Mouse (Mus musculus) inflammation-experienced regulatory T-cells, adult 6 months (primary cell): ENCODE measurements around the gene Vmn1r160. TPM values are rescaled to one million over a fixed set of nuclear protein-coding genes. Genes with fewer than 3 reads are reported as not detected.
"Not testable (repeated sequence)": the region's sequence is repeated elsewhere in the genome, so short reads cannot be mapped to it uniquely, and the experiment has no call there.

ENCODE experiments used
- ATAC-seq: one replicate; pipeline ENCODE4 v1.8.0; 2017
- polyA plus RNA-seq, 3 experiments: library from polyadenylated mRNA; unstranded; fragments of 100-300 nt; shearing (Covaris generic); gene quantifications; one replicate each; pipeline ENCODE4 v1.2.1; 2017

Vmn1r160 gene
- not detected for polyA plus RNA-seq

DNA sequence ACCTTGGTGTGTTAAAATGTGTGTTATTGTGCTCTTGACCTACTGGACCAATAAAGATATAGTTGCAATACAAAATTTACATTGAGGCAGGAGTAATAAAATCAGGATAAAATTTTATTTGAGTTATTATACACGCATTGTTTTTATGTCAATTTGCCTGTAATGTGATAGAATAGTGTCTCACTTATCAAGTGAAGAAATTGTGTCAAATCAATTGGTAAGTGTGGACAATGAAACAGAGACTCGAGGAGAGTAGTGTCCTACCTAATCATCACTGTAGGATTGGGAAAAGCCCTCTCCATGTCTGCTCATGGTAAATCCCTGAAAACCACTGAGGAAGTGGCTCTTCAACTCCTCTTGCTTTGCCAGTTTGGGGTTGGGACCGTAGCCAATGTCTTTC is at the start of gene Vmn1r160:
Gene Vmn1r160, plus strand, starts transcription at position 301 of the 400 bp plus-strand sequence.
- ATAC-seq, result not testable (repeated sequence)

DNA sequence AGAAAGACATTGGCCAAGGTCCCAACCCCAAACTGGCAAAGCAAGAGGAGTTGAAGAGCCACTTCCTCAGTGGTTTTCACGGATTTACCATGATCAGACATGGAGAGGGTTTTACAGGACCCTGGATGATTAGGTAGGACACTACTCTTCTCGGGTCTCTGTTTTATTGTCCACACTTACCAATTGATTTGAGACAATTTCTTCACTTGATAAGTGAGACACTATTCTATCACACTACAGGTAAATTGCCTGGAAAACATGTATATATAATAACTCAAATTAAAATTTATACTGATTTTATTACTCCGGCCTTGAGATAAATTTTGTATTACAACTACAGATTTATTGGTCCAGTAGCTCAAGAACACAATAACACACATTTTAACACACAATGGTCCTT is 27.5 kb upstream of the Vmn1r160 start, which contains the start of gene Vmn1r159:
Gene Vmn1r159, minus strand, starts transcription at position 101 of the 400 bp plus-strand sequence.
- ATAC-seq, result not testable (repeated sequence)

Other genes with a start within 250 kb of the Vmn1r160 start
- not detected for gene Vmn1r155, start 213.2 kb upstream of the Vmn1r160 start, polyA plus RNA-seq
- gene Gm8693, start 178.9 kb upstream of the Vmn1r160 start, polyA plus RNA-seq, result not detected
- gene Gm4567, start 151.5 kb upstream of the Vmn1r160 start, polyA plus RNA-seq, result not detected
- gene Vmn1r157, start 109.5 kb upstream of the Vmn1r160 start, polyA plus RNA-seq, result not detected
- not detected for gene Vmn1r158, start 80.4 kb upstream of the Vmn1r160 start, polyA plus RNA-seq
- gene Vmn1r159, start 27.6 kb upstream of the Vmn1r160 start, polyA plus RNA-seq, result not detected
- gene Gm4214, start 113.4 kb downstream of the Vmn1r160 start, polyA plus RNA-seq, result not detected
- not detected for gene Gm4216, start 148.7 kb downstream of the Vmn1r160 start, polyA plus RNA-seq
- gene Vmn1r163, start 184.3 kb downstream of the Vmn1r160 start, polyA plus RNA-seq, result not detected
- gene Gm8720, start 196.2 kb downstream of the Vmn1r160 start, polyA plus RNA-seq, result not detected